Mouse (Mus musculus) layer of hippocampus, adult 6 months (tissue): ENCODE measurements around the gene Gm8068. TPM values are rescaled to one million over a fixed set of nuclear protein-coding genes. Genes with fewer than 3 reads are reported as not detected.

Experiments used
- long read RNA-seq, 2 experiments: library from polyadenylated mRNA; unstranded; transcript quantifications; one replicate each; pipeline ENCODE4 v2.0.0; 2019 to 2020
- polyA plus RNA-seq: library from polyadenylated mRNA; unstranded; fragments of <200 nt; fragmentation: Nextera tagmentation; gene quantifications from 2 replicates; pipeline ENCODE4 v1.2.3, GENCODE M21; 2021

The Gm8068 gene
- not detected in 2 replicates for polyA plus RNA-seq
- long read RNA-seq, experiment 1, result 0 reads
- long read RNA-seq, experiment 2, result 0 reads

DNA sequence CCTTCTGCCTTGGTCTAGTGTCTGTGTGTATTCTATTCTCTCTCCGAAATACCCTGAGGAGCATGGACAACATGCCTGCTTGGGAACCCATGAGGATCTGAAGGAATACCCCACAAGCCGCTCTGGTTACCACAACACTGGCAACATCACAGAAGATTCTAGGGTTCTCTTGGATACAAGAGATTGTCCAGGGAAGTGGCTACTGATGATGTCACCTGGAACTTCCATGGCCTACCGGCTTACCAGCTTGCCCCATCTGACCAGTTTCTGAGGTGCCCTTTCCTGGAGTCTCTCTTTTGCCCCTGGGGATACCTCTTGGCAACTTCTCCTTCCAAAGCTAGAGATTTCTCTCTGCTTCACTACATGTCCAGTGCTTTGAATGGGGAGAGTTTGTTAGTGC is at the start of gene Gm8068:
TSS of gene Gm8068 (minus strand) at position 101 of the 400 bp plus-strand sequence.

DNA sequence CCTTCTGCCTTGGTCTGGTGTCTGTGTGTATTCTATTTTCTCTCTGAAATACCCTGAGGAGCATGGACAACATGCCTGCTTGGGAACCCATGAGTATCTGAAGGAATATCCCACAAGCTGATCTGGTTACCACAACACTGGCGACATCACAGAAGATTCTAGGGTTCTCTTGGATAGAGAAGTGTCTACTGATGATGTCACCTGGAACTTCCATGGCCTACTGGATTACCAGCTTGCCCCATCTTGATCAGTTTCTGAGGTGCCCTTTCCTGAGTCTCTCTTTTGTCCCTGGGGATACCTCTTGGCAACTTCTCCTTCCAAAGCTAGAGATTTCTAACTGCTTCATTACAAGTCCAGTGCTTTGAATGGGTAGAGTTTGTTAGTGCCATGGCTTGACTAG is 48.8 kb upstream of the Gm8068 start, which contains the start of gene Gm7929:
TSS of gene Gm7929 (minus strand) at position 101 of the 400 bp plus-strand sequence.

Other genes starting within 250 kb of the Gm8068 start
- not detected in 2 replicates for gene Gm7954, start 248.4 kb downstream of the Gm8068 start, polyA plus RNA-seq
- not detected in 2 replicates for gene Gm3486, start 212.4 kb downstream of the Gm8068 start, polyA plus RNA-seq
- not detected in 2 replicates for gene Gm7970, start 146.3 kb downstream of the Gm8068 start, polyA plus RNA-seq
- not detected in 2 replicates for gene 1700049E17Rik2, start 128.7 kb downstream of the Gm8068 start, polyA plus RNA-seq
- not detected in 2 replicates for gene Gm3072, start 77.3 kb downstream of the Gm8068 start, polyA plus RNA-seq
- gene Gm3676, start 55.4 kb downstream of the Gm8068 start, polyA plus RNA-seq, result not detected in 2 replicates
- not detected in 2 replicates for gene Gm7929, start 48.7 kb upstream of the Gm8068 start, polyA plus RNA-seq
- gene Gm47189, start 70.6 kb upstream of the Gm8068 start, polyA plus RNA-seq, result not detected in 2 replicates
- gene Gm7980, start 205.4 kb upstream of the Gm8068 start, polyA plus RNA-seq, result not detected in 2 replicates
- not detected in 2 replicates for gene 1700049E17Rik1, start 223.1 kb upstream of the Gm8068 start, polyA plus RNA-seq
- not detected in 2 replicates for gene 1700024B05Rik, start 242.1 kb upstream of the Gm8068 start, polyA plus RNA-seq